Mouse (Mus musculus) testis, adult 2 months (tissue): ENCODE data around the gene Eef2k.

Experiments used
- CTCF ChIP-seq: fragments of 200-500 bp; IDR thresholded peaks from 2 replicates; pipeline ENCODE4 v1.5.1; 2012; ENCODE audit warnings: low read depth, mild to moderate bottlenecking, inconsistent platforms, low read length, moderate library complexity; ENCODE audit not compliant: control insufficient read depth, insufficient read depth, insufficient replicate concordance
- POLR2A ChIP-seq: fragments of 200-500 bp; IDR thresholded peaks from 2 replicates; pipeline ENCODE4 v1.6.1; 2012; ENCODE audit warnings: low read depth, mild to moderate bottlenecking, inconsistent platforms, low read length, moderate library complexity; ENCODE audit not compliant: control insufficient read depth

- TF ChIP-seq CTCF (no peak), POLR2A (no peak)
Measured at GRCm38 (mm10) chr7:120860799-120861487, 18.3 kb downstream of the Eef2k start.
